Mouse (Mus musculus): ENCODE data around the gene Dpf2. TPM values are rescaled to one million over a fixed set of nuclear protein-coding genes. Genes with fewer than 3 reads are reported as not detected.

The Dpf2 gene
- polyA plus RNA-seq, 1 experiment: 194 TPM

- 27% methylated on average over 13 of the region's 13 CpGs for WGBS
- Histone ChIP-seq H3K4me1 (replicated peaks; ENCODE audit: control insufficient read depth, insufficient read depth, low read length) (peaks cover 44% of the 10 kb centered on the region), H3K36me3 (ENCODE audit: control insufficient read depth, insufficient read depth, low read length) (peaks cover 19% of the 10 kb centered on the region), H3K27ac (ENCODE audit: control insufficient read depth, insufficient read depth, low read length) (peak overlapping the region; percentile 39; the same call in 1 of the 2 replicates), H3K4me3 (ENCODE audit: control insufficient read depth, insufficient read depth, low read length) (no peak overlapping the region), H3K27me3 (ENCODE audit: control insufficient read depth, insufficient read depth, low read length) (no peaks in the 10 kb centered on the region)
- DNase-seq: no peak
- TF ChIP-seq CTCF (IDR thresholded peaks at IDR 0.05; ENCODE audit: borderline replicate concordance, control insufficient read depth, extremely low read depth, insufficient read depth, low read length, poor library complexity) (no peak), POLR2A (IDR thresholded peaks at IDR 0.05; ENCODE audit: control insufficient read depth, extremely low read depth, insufficient read depth, low read length, poor library complexity) (no peak)
Measured at GRCm38 (mm10) chr19:5848826-5849672, 63.8 kb downstream of the Dpf2 start.

- WGBS: 46% methylated on average over 14 of the region's 14 CpGs
- peak; percentile 50 for DNase-seq
Measured at GRCm38 (mm10) chr19:5848032-5848825, 64.6 kb downstream of the Dpf2 start.

GRCm38 (mm10) chr19:5847306-5847796 lies 65.5 kb downstream of the Dpf2 start:
- peaks cover 55% of the 10 kb centered on the region for H3K4me1 ChIP-seq (replicated peaks; ENCODE audit: control insufficient read depth, insufficient read depth, low read length)

More at GRCm38 (mm10) chr19:5848032-5848825, 64.6 kb downstream of the Dpf2 start:
- Histone ChIP-seq H3K27ac (ENCODE audit: control insufficient read depth, insufficient read depth, low read length) (peak overlapping the region; percentile 99; the same call in 1 of the 2 replicates), H3K4me1 (replicated peaks; ENCODE audit: control insufficient read depth, insufficient read depth, low read length) (peaks cover 50% of the 10 kb centered on the region), H3K27me3 (ENCODE audit: control insufficient read depth, insufficient read depth, low read length) (no peaks in the 10 kb centered on the region), H3K4me3 (ENCODE audit: control insufficient read depth, insufficient read depth, low read length) (no peak overlapping the region), H3K36me3 (ENCODE audit: control insufficient read depth, insufficient read depth, low read length) (peaks cover 15% of the 10 kb centered on the region)
- TF ChIP-seq POLR2A (IDR thresholded peaks at IDR 0.05; ENCODE audit: control insufficient read depth, extremely low read depth, insufficient read depth, low read length, poor library complexity) (no peak), CTCF (IDR thresholded peaks at IDR 0.05; ENCODE audit: borderline replicate concordance, control insufficient read depth, extremely low read depth, insufficient read depth, low read length, poor library complexity) (no peak)

GRCm38 (mm10) chr19:5846557-5847305 lies 66.1 kb downstream of the Dpf2 start:
- Histone ChIP-seq H3K36me3 (ENCODE audit: control insufficient read depth, insufficient read depth, low read length) (peaks cover 3% of the 10 kb centered on the region), H3K27ac (ENCODE audit: control insufficient read depth, insufficient read depth, low read length) (peak overlapping the region; percentile 99), H3K4me3 (ENCODE audit: control insufficient read depth, insufficient read depth, low read length) (peak overlapping the region; percentile 39), H3K27me3 (ENCODE audit: control insufficient read depth, insufficient read depth, low read length) (no peaks in the 10 kb centered on the region), H3K4me1 (replicated peaks; ENCODE audit: control insufficient read depth, insufficient read depth, low read length) (peaks cover 60% of the 10 kb centered on the region)
- 11% methylated on average over 16 of the region's 16 CpGs for WGBS
- TF ChIP-seq CTCF (IDR thresholded peaks at IDR 0.05; ENCODE audit: borderline replicate concordance, control insufficient read depth, extremely low read depth, insufficient read depth, low read length, poor library complexity) (no peak), POLR2A (IDR thresholded peaks at IDR 0.05; ENCODE audit: control insufficient read depth, extremely low read depth, insufficient read depth, low read length, poor library complexity) (0 out of 2 replicates have a peak, but pooled peaks have one; percentile 5)
- DNase-seq: peak; percentile 54

More at GRCm38 (mm10) chr19:5847306-5847796, 65.5 kb downstream of the Dpf2 start:
- DNase-seq: peak; percentile 17
- H3K4me3 ChIP-seq (ENCODE audit: control insufficient read depth, insufficient read depth, low read length): no peak overlapping the region
- no peaks in the 10 kb centered on the region for H3K27me3 ChIP-seq (ENCODE audit: control insufficient read depth, insufficient read depth, low read length)
- H3K36me3 ChIP-seq (ENCODE audit: control insufficient read depth, insufficient read depth, low read length): peaks cover 9% of the 10 kb centered on the region
- WGBS: 68% methylated on average over 4 of the region's 4 CpGs
- H3K27ac ChIP-seq (ENCODE audit: control insufficient read depth, insufficient read depth, low read length): peak overlapping the region; percentile 99
- TF ChIP-seq CTCF (IDR thresholded peaks at IDR 0.05; ENCODE audit: borderline replicate concordance, control insufficient read depth, extremely low read depth, insufficient read depth, low read length, poor library complexity) (no peak), POLR2A (IDR thresholded peaks at IDR 0.05; ENCODE audit: control insufficient read depth, extremely low read depth, insufficient read depth, low read length, poor library complexity) (no peak)

Other genes starting within 250 kb of the Dpf2 start
- gene Sipa1, start 249.3 kb downstream of the Dpf2 start, polyA plus RNA-seq (2012; rRNA removed): 267 and 301 TPM in 2 replicates
- 141 and 144 TPM in 2 replicates for gene Map3k11, start 224.3 kb downstream of the Dpf2 start, polyA plus RNA-seq (2012; rRNA removed)
- 421 and 455 TPM in 2 replicates for gene Pcnx3, start 224.1 kb downstream of the Dpf2 start, polyA plus RNA-seq (2012; rRNA removed)
- gene Kcnk7, start 208.6 kb downstream of the Dpf2 start, polyA plus RNA-seq (2012; rRNA removed): 0.97 and 1.0 TPM in 2 replicates
- gene Ehbp1l1, start 186.7 kb downstream of the Dpf2 start, polyA plus RNA-seq (2012; rRNA removed): 55.6 and 61.8 TPM in 2 replicates
- gene Fam89b, start 183.4 kb downstream of the Dpf2 start, polyA plus RNA-seq (2012; rRNA removed): 300 and 312 TPM in 2 replicates
- gene Ltbp3, start 172.1 kb downstream of the Dpf2 start, polyA plus RNA-seq (2012; rRNA removed): 29.5 and 37.7 TPM in 2 replicates
- 107 and 113 TPM in 2 replicates for gene Scyl1, start 141.6 kb downstream of the Dpf2 start, polyA plus RNA-seq (2012; rRNA removed)
- 121 and 129 TPM in 2 replicates for gene Frmd8, start 37.7 kb downstream of the Dpf2 start, polyA plus RNA-seq (2012; rRNA removed)
- 57.5 and 57.9 TPM in 2 replicates for gene Slc25a45, start 35.2 kb downstream of the Dpf2 start, polyA plus RNA-seq (2012; rRNA removed)
- gene Tigd3, start 18.9 kb downstream of the Dpf2 start, polyA plus RNA-seq (2012; rRNA removed): 4.0 and 4.7 TPM in 2 replicates
- 5.1 and 5.8 TPM in 2 replicates for gene Cdc42ep2, start 11.8 kb upstream of the Dpf2 start, polyA plus RNA-seq (2012; rRNA removed)
- gene Pola2, start 51.2 kb upstream of the Dpf2 start, polyA plus RNA-seq (2012; rRNA removed): 115 and 120 TPM in 2 replicates
- 0.06 and 0.20 TPM in 2 replicates for gene Slc22a20, start 73.1 kb upstream of the Dpf2 start, polyA plus RNA-seq (2012; rRNA removed)
- gene Capn1, start 102.9 kb upstream of the Dpf2 start, polyA plus RNA-seq (2012; rRNA removed): 98.2 and 101 TPM in 2 replicates
- gene Syvn1, start 133.6 kb upstream of the Dpf2 start, polyA plus RNA-seq (2012; rRNA removed): 77.1 and 83.7 TPM in 2 replicates
- gene Mrpl49, start 144.8 kb upstream of the Dpf2 start, polyA plus RNA-seq (2012; rRNA removed): 28.8 and 29.4 TPM in 2 replicates
- gene Fau, start 144.8 kb upstream of the Dpf2 start, polyA plus RNA-seq (2012; rRNA removed): 2,283 and 2,588 TPM in 2 replicates
- 69.6 and 80.8 TPM in 2 replicates for gene Znhit2, start 148.2 kb upstream of the Dpf2 start, polyA plus RNA-seq (2012; rRNA removed)
- 35.8 and 42.0 TPM in 2 replicates for gene Tm7sf2, start 155.4 kb upstream of the Dpf2 start, polyA plus RNA-seq (2012; rRNA removed)
- gene Vps51, start 164.2 kb upstream of the Dpf2 start, polyA plus RNA-seq (2012; rRNA removed): 145 and 163 TPM in 2 replicates
- 0.70 and 1.5 TPM in 2 replicates for gene Tmem262, start 167.0 kb upstream of the Dpf2 start, polyA plus RNA-seq (2012; rRNA removed)
- gene Gm28374, start 169.2 kb upstream of the Dpf2 start, polyA plus RNA-seq (2012; rRNA removed): 0.65 and 0.84 TPM in 2 replicates
- gene Zfpl1, start 171.9 kb upstream of the Dpf2 start, polyA plus RNA-seq (2012; rRNA removed): 145 and 147 TPM in 2 replicates
- gene Cdca5, start 172.0 kb upstream of the Dpf2 start, polyA plus RNA-seq (2012; rRNA removed): 22.1 and 28.8 TPM in 2 replicates
- gene AC131692.1, start 181.4 kb upstream of the Dpf2 start, polyA plus RNA-seq (2012; rRNA removed): 0.57 and 0.66 TPM in 2 replicates
- 1.8 and 2.1 TPM in 2 replicates for gene Naaladl1, start 192.8 kb upstream of the Dpf2 start, polyA plus RNA-seq (2012; rRNA removed)
- gene Sac3d1, start 205.6 kb upstream of the Dpf2 start, polyA plus RNA-seq (2012; rRNA removed): 71.3 and 90.1 TPM in 2 replicates
- gene Snx15, start 215.3 kb upstream of the Dpf2 start, polyA plus RNA-seq (2012; rRNA removed): 80.9 and 86.2 TPM in 2 replicates
- 3.6 and 4.6 TPM in 2 replicates for gene Batf2, start 228.0 kb upstream of the Dpf2 start, polyA plus RNA-seq (2012; rRNA removed)
- 96.1 and 119 TPM in 2 replicates for gene Arl2, start 228.5 kb upstream of the Dpf2 start, polyA plus RNA-seq (2012; rRNA removed)